Mouse (Mus musculus) heart, adult 2 months (tissue): ENCODE results near the gene Fzr1. TPM values are rescaled to one million over a fixed set of nuclear protein-coding genes. Genes with fewer than 3 reads are reported as not detected.
A peak's percentile ranks its signal among the peaks of the same experiment; 100 is the strongest.

ENCODE experiments used
- DNase-seq, 2 experiments: peaks; one replicate each; pipeline ENCODE4 v3.0.0; 2021
- H3K27ac ChIP-seq: fragments of 200-600 bp; 2 replicates; pipeline ENCODE4 v1.8.1; 2022
- H3K27me3 ChIP-seq: fragments of 200-500 bp; 2 replicates; pipeline ENCODE4 v1.6.1; 2012; ENCODE audit warnings: mild to moderate bottlenecking, low read length, inconsistent platforms, mixed read lengths; ENCODE audit not compliant: control insufficient read depth, insufficient read depth
- H3K36me3 ChIP-seq: fragments of 200-500 bp; 2 replicates; pipeline ENCODE4 v1.6.1; 2012; ENCODE audit warnings: low read length, inconsistent platforms; ENCODE audit not compliant: control insufficient read depth, insufficient read depth
- H3K4me1 ChIP-seq: fragments of 200-500 bp; 2 replicates; pipeline ENCODE4 v1.6.1; 2011; ENCODE audit warnings: low read length; ENCODE audit not compliant: control insufficient read depth, insufficient read depth
- H3K4me3 ChIP-seq: fragments of 200-600 bp; 2 replicates; pipeline ENCODE4 v1.8.1; 2022
- H3K79me2 ChIP-seq: fragments of 200-500 bp; replicated peaks from 2 replicates; pipeline ENCODE4 v1.6.1; 2012; ENCODE audit warnings: mild to moderate bottlenecking, inconsistent platforms, low read length, moderate library complexity, mixed read lengths; ENCODE audit not compliant: control insufficient read depth, insufficient read depth
- H3K9ac ChIP-seq: fragments of 200-500 bp; 2 replicates; pipeline ENCODE4 v1.6.1; 2012; ENCODE audit warnings: low read depth, mild to moderate bottlenecking, control low read depth, inconsistent platforms, low read length, mixed read lengths
- CTCF ChIP-seq: fragments of 200-600 bp; IDR thresholded peaks from 2 replicates; pipeline ENCODE4 v1.8.1; 2022; ENCODE audit warnings: antibody characterized with exemption, mild to moderate bottlenecking, moderate library complexity
- EP300 ChIP-seq: fragments of 200-500 bp; IDR thresholded peaks from 2 replicates; pipeline ENCODE4 v1.6.1; 2011; ENCODE audit warnings: low read depth, low read length, control low read depth; ENCODE audit not compliant: insufficient read depth
- POLR2A ChIP-seq: fragments of 200-500 bp; IDR thresholded peaks from 2 replicates; pipeline ENCODE4 v1.6.1; 2011; ENCODE audit warnings: mild to moderate bottlenecking, low read depth, low read length, control low read depth; ENCODE audit not compliant: insufficient read depth
- WGBS: fragments of 180-500 bp; shearing (Covaris S2); methylation state at CpG from one replicate; pipeline ENCODE4 v1.1.7; 2018; 5-methylcytosine and 5-hydroxymethylcytosine counted together
- intact Hi-C: fragments of 180-260 bp; cut with DNase I; formaldehyde crosslinking; loops from one replicate; pipeline ENCODE4 v1.15.1; 2025
- polyA plus RNA-seq: library from polyadenylated mRNA; depleted of rRNA; stranded (reverse); fragments of >200 nt; gene quantifications from 2 replicates; pipeline ENCODE4 v1.2.3, GENCODE M21; 2012
- total RNA-seq, 2 experiments: library from RNA; stranded (reverse); gene quantifications; 2 replicates each; pipeline ENCODE4 v1.2.3; 2021

The Fzr1 gene
- total and polyA plus RNA-seq, 3 experiments, result 29.9 to 49.3 (median 31.5) TPM

- intact Hi-C loops, result loop anchor here (1.0 kb wide), 1 partner anchor 10 kb away; no protein-coding TSS in a partner anchor
- Histone ChIP-seq H3K36me3 (no peaks in the 10 kb centered on the region), H3K27me3 (no peaks in the 10 kb centered on the region), H3K9ac (peak overlapping the region; percentile 94), H3K4me1 (peaks cover 31% of the 10 kb centered on the region), H3K79me2 (peaks cover 14% of the 10 kb centered on the region), H3K27ac (peak overlapping the region; percentile 98), H3K4me3 (peak overlapping the region; percentile 95)
- TF ChIP-seq CTCF, result no peak
- 0 out of 2 replicates have a peak, but pooled peaks have one; percentile 39 for TF ChIP-seq POLR2A
- peak; percentile 75; the same call in 1 of the 2 replicates for TF ChIP-seq EP300
- DNase-seq, result peak; percentile 76 to 80
- 11% methylated on average over 10 of the region's 10 CpGs for WGBS
Measured at GRCm38 (mm10) chr10:81425236-81425850, 47.0 kb upstream of the Fzr1 start.

GRCm38 (mm10) chr10:81424246-81425051 is 46.1 kb upstream of the Fzr1 start:
- Histone ChIP-seq H3K27me3 (no peaks in the 10 kb centered on the region), H3K79me2 (peaks cover 18% of the 10 kb centered on the region), H3K27ac (peak overlapping the region; percentile 98), H3K4me3 (peak overlapping the region; percentile 95), H3K9ac (peak overlapping the region; percentile 94), H3K36me3 (no peaks in the 10 kb centered on the region), H3K4me1 (peaks cover 35% of the 10 kb centered on the region)
- intact Hi-C loops, result loop anchor here (1.0 kb wide), 1 partner anchor 9 kb away; no protein-coding TSS in a partner anchor
- WGBS, result 2% methylated on average over 25 of the region's 25 CpGs
- TF ChIP-seq EP300 (no peak), CTCF (no peak), POLR2A (peak; percentile 16; the same call in 1 of the 2 replicates)
- peak; percentile 75 to 83 for DNase-seq

- no peaks in the 10 kb centered on the region for H3K36me3 ChIP-seq
- no peaks in the 10 kb centered on the region for H3K27me3 ChIP-seq
- DNase-seq, result peak; percentile 4 to 23
- peak overlapping the region; percentile 98 for H3K27ac ChIP-seq
- WGBS, result 65% methylated on average over 4 of the region's 4 CpGs
- TF ChIP-seq CTCF (no peak), POLR2A (no peak), EP300 (no peak)
- H3K79me2 ChIP-seq, result peaks cover 20% of the 10 kb centered on the region
- H3K4me3 ChIP-seq, result no peak overlapping the region; the same call in 1 of the 2 replicates
- intact Hi-C loops, result no loop called here
- peaks cover 36% of the 10 kb centered on the region for H3K4me1 ChIP-seq
- H3K9ac ChIP-seq, result peak overlapping the region; percentile 32
Measured at GRCm38 (mm10) chr10:81423476-81424245, 45.3 kb upstream of the Fzr1 start.

GRCm38 (mm10) chr10:81422661-81423217 is 44.4 kb upstream of the Fzr1 start:
- no peak overlapping the region for H3K9ac ChIP-seq
- intact Hi-C loops, result no loop called here
- H3K4me1 ChIP-seq, result peaks cover 38% of the 10 kb centered on the region
- peak; percentile 10 to 20 for DNase-seq
- no peak for TF ChIP-seq CTCF
- TF ChIP-seq POLR2A, result no peak
- no peak for TF ChIP-seq EP300
- H3K27ac ChIP-seq, result peak overlapping the region; percentile 85
- H3K4me3 ChIP-seq, result no peak overlapping the region
- 76% methylated on average over 3 of the region's 3 CpGs for WGBS
- no peaks in the 10 kb centered on the region for H3K27me3 ChIP-seq
- peaks cover 20% of the 10 kb centered on the region for H3K79me2 ChIP-seq
- H3K36me3 ChIP-seq, result no peaks in the 10 kb centered on the region

GRCm38 (mm10) chr10:81422191-81422590 is 43.9 kb upstream of the Fzr1 start:
- Histone ChIP-seq H3K9ac (peak overlapping the region; percentile 22), H3K79me2 (peaks cover 18% of the 10 kb centered on the region), H3K27ac (peak overlapping the region; percentile 85), H3K36me3 (no peaks in the 10 kb centered on the region), H3K4me1 (peaks cover 40% of the 10 kb centered on the region), H3K4me3 (no peak overlapping the region), H3K27me3 (no peaks in the 10 kb centered on the region)
- intact Hi-C loops, result no loop called here
- peak; percentile 24 to 30 for DNase-seq
- 58% methylated on average over 6 of the region's 6 CpGs for WGBS
- no peak for TF ChIP-seq POLR2A
- no peak for TF ChIP-seq CTCF
- TF ChIP-seq EP300, result no peak

- H3K27ac ChIP-seq, result peak overlapping the region; percentile 85
- peaks cover 42% of the 10 kb centered on the region for H3K4me1 ChIP-seq
- peaks cover 15% of the 10 kb centered on the region for H3K79me2 ChIP-seq
- TF ChIP-seq POLR2A, result no peak
- 0 out of 2 replicates have a peak, but pooled peaks have one; percentile 10 for TF ChIP-seq EP300
- TF ChIP-seq CTCF, result no peak
- WGBS, result 57% methylated on average over 5 of the region's 5 CpGs
- no peaks in the 10 kb centered on the region for H3K27me3 ChIP-seq
- H3K36me3 ChIP-seq, result no peaks in the 10 kb centered on the region
- H3K4me3 ChIP-seq, result no peak overlapping the region
- intact Hi-C loops, result no loop called here
- peak in 1 of 2 experiments; percentile 66 for DNase-seq
- H3K9ac ChIP-seq, result peak overlapping the region; percentile 22
Measured at GRCm38 (mm10) chr10:81421797-81422100, 43.4 kb upstream of the Fzr1 start.
